Mouse (Mus musculus) limb, embryonic 12.5 days (tissue): ENCODE results near the gene Tmem120b. TPM values are rescaled to one million over a fixed set of nuclear protein-coding genes. Genes with fewer than 3 reads are reported as not detected.

Experiments
- ATAC-seq: fragments of 200-750 bp; cut with Nextera tagmentation; 2 replicates; pipeline ENCODE4 v1.8.0; 2017; ENCODE audit warnings: low read depth, moderate TSS enrichment; ENCODE audit not compliant: insufficient number of reproducible peaks, insufficient read depth, low FRiP score, low TSS enrichment
- H3K27ac ChIP-seq: fragments of 300-500 bp; sonication (generic); 2 replicates; pipeline ENCODE4 v1.5.1; 2016; ENCODE audit warnings: mild to moderate bottlenecking, moderate library complexity
- H3K27me3 ChIP-seq: fragments of 300-500 bp; sonication (generic); 2 replicates; pipeline ENCODE4 v1.6.1; 2016; ENCODE audit warnings: mild to moderate bottlenecking, moderate library complexity
- H3K36me3 ChIP-seq: fragments of 300-500 bp; sonication (generic); 2 replicates; pipeline ENCODE4 v1.6.1; 2016; ENCODE audit warnings: mild to moderate bottlenecking, moderate library complexity
- H3K4me1 ChIP-seq: fragments of 300-500 bp; sonication (generic); replicated peaks from 2 replicates; pipeline ENCODE4 v1.6.1; 2016
- H3K4me2 ChIP-seq: fragments of 300-500 bp; sonication (generic); 2 replicates; pipeline ENCODE4 v1.6.1; 2016; ENCODE audit warnings: mild to moderate bottlenecking, moderate library complexity
- H3K4me3 ChIP-seq: fragments of 300-500 bp; sonication (generic); replicated peaks from 2 replicates; pipeline ENCODE4 v1.5.1; 2016; ENCODE audit warnings: mild to moderate bottlenecking
- H3K9ac ChIP-seq: fragments of 300-500 bp; sonication (generic); replicated peaks from 2 replicates; pipeline ENCODE4 v1.6.1; 2016; ENCODE audit warnings: mild to moderate bottlenecking, moderate library complexity
- H3K9me3 ChIP-seq: fragments of 300-500 bp; sonication (generic); 2 replicates; pipeline ENCODE4 v1.6.1; 2016; ENCODE audit warnings: mild to moderate bottlenecking, moderate library complexity
- WGBS: fragments of 180-500 bp; shearing (Covaris S2); methylation state at CpG from one replicate; pipeline ENCODE4 v1.1.7; 2016; 5-methylcytosine and 5-hydroxymethylcytosine counted together
- polyA plus RNA-seq: library from polyadenylated mRNA; unstranded; fragments of >200 nt; fragmentation: Nextera tagmentation; extraction: Ambion mirVana; gene quantifications from 2 replicates; pipeline ENCODE4 v1.2.1, GENCODE M21; 2016

The Tmem120b gene
- polyA plus RNA-seq, 1 experiment from 2014 or later, result 14.1 TPM

DNA sequence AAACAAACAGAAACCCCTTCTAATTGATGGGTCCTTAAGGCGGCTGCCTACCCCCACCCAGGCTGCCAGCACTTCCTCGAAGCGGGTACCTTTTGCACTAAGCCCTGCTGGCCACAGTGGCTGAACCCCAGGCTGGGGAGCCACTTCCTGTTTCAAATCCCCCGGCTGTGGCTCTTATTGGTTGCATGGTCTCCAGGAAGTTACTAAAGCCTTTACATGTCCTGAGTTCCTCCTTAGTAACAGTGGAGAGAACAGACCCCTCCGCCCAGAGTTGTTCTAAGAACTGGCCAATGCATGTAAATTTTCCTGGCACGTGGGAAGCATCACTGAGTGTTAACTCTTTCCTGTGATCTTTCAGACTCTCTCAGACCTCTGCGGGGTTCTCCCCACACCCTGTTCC is 82.9 kb downstream of the Tmem120b start:
- WGBS, result 35% methylated on average over 7 of the region's 7 CpGs

DNA sequence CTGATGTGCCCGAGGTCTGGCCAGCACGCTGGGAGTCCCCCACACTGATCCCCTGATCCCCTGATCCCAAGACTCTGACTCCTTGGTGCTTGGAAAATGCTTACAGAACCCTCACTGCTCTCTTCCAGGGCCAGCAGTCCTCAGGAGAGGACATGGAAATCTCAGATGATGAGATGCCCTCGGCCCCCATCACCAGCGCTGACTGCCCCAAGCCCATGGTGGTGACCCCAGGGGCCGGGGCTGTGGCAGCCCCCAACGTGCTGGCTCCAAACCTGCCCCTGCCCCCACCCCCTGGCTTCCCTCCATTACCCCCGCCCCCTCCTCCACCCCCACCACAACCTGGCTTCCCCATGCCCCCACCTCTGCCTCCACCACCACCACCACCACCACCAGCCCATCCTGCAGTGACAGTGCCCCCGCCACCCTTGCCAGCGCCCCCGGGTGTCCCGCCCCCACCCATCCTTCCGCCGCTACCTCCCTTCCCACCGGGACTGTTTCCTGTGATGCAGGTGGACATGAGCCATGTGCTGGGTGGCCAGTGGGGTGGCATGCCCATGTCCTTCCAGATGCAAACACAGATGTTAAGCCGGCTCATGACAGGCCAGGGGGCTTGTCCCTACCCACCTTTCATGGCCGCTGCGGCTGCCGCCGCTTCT is 83.6 kb downstream of the Tmem120b start:
- Histone ChIP-seq H3K9me3 (no peaks in the 10 kb centered on the region), H3K4me2 (peak overlapping the region; percentile 58), H3K4me3 (no peak overlapping the region), H3K9ac (no peak overlapping the region), H3K4me1 (peaks cover 42% of the 10 kb centered on the region), H3K27me3 (no peaks in the 10 kb centered on the region), H3K36me3 (peaks cover 90% of the 10 kb centered on the region), H3K27ac (peak overlapping the region; percentile 45; the same call in 1 of the 2 replicates)
- no peak for ATAC-seq
- WGBS, result 95% methylated on average over 16 of the region's 19 CpGs

More for the DNA sequence above, 82.9 kb downstream of the Tmem120b start:
- Histone ChIP-seq H3K27ac (peak overlapping the region; percentile 45; the same call in 1 of the 2 replicates), H3K4me1 (peaks cover 46% of the 10 kb centered on the region), H3K27me3 (no peaks in the 10 kb centered on the region), H3K9ac (peak overlapping the region; percentile 24; the same call in 1 of the 2 replicates), H3K4me3 (peak overlapping the region; percentile 34; the same call in 1 of the 2 replicates), H3K4me2 (peak overlapping the region; percentile 58), H3K9me3 (no peaks in the 10 kb centered on the region), H3K36me3 (peaks cover 91% of the 10 kb centered on the region)
- ATAC-seq, result no peak

DNA sequence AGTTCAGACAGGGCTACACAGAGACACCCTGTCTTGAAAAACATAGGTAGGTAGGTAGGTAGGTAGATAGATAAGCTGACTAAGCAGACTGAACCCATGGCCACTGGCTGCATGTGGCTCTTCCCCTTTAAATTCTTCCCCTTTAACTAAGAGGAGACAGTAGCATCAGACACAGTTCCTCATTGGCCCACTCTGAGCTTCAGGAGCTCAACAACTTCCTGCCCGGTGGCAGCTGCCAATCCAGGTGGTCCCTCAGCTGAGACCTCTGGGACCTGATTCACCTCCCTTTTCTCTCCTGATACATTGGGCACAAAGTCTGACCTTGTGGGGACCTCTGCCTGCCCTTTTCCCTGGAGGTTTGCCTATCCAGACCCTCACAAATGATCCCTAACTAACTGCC is 84.7 kb downstream of the Tmem120b start:
- Histone ChIP-seq H3K27me3 (no peaks in the 10 kb centered on the region), H3K4me2 (no peak overlapping the region), H3K4me3 (no peak overlapping the region), H3K27ac (no peak overlapping the region), H3K4me1 (peaks cover 39% of the 10 kb centered on the region), H3K36me3 (peaks cover 90% of the 10 kb centered on the region), H3K9me3 (no peaks in the 10 kb centered on the region), H3K9ac (no peak overlapping the region)
- 75% methylated on average over 1 of the region's 1 CpGs for WGBS
- no peak for ATAC-seq

DNA sequence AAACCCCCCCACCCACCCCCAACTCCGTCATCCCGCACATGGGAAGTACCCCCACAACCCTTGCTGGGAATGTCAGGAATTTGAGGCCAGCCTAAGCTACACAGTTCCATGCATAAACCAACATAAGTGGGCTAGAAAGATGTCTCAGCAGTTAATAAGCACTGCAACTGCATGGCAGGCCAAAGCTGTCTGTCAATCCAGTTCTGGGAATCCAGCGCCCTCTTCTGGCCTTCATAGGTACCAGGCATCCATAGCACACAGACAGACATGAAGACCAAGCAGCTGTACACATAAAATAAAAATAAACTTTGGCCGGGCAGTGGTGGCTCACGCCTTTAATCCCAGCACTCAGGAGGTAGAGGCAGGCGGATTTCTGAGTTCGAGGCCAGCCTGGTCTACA is 87.2 kb downstream of the Tmem120b start:
- ATAC-seq, result 0 out of 2 replicates have a peak, but pooled peaks have one; percentile 23
- peaks cover 15% of the 10 kb centered on the region for H3K4me1 ChIP-seq
- no peak overlapping the region for H3K4me3 ChIP-seq
- H3K27me3 ChIP-seq, result no peaks in the 10 kb centered on the region
- H3K9me3 ChIP-seq, result no peaks in the 10 kb centered on the region
- peaks cover 94% of the 10 kb centered on the region for H3K36me3 ChIP-seq
- H3K27ac ChIP-seq, result no peak overlapping the region
- no peak overlapping the region for H3K9ac ChIP-seq
- H3K4me2 ChIP-seq, result no peak overlapping the region
- 62% methylated on average over 7 of the region's 7 CpGs for WGBS

GRCm38 (mm10) chr5:123156763-123157162 is 88.5 kb downstream of the Tmem120b start:
- Histone ChIP-seq H3K27ac (no peak overlapping the region), H3K9me3 (no peaks in the 10 kb centered on the region), H3K4me1 (peaks cover 3% of the 10 kb centered on the region; the same call in 1 of the 2 replicates), H3K4me2 (no peak overlapping the region), H3K4me3 (no peak overlapping the region), H3K9ac (no peak overlapping the region), H3K27me3 (no peaks in the 10 kb centered on the region), H3K36me3 (peaks cover 95% of the 10 kb centered on the region)
- WGBS, result 92% methylated on average over 12 of the region's 12 CpGs
- no peak for ATAC-seq

DNA sequence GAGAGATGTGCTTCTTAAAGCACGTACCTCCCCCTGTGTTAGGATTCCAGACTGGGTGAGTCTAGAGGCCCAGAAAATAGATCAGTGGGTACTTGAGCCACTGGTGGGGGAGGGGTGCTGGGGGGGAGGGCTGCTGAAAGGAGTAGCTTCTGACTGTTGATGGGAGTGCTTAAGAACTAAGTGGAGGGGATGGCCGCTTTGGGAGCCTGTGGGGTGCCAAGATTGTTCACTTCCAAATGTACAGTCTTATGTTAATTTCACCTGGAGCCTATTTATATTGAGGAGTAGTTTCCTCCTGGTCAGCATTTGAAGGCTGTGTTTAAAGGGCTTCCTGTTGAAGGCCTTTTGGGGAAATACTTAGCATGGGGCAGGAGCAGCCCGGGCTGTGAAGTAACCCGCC is 89.8 kb downstream of the Tmem120b start:
- Histone ChIP-seq H3K27ac (no peak overlapping the region), H3K9ac (no peak overlapping the region), H3K9me3 (no peaks in the 10 kb centered on the region), H3K4me1 (0 out of 2 replicates have a peak, but pooled peaks cover 3% of the 10 kb centered on the region), H3K4me3 (no peak overlapping the region), H3K4me2 (no peak overlapping the region), H3K27me3 (no peaks in the 10 kb centered on the region), H3K36me3 (peaks cover 95% of the 10 kb centered on the region)
- 84% methylated on average over 4 of the region's 4 CpGs for WGBS
- ATAC-seq, result no peak

DNA sequence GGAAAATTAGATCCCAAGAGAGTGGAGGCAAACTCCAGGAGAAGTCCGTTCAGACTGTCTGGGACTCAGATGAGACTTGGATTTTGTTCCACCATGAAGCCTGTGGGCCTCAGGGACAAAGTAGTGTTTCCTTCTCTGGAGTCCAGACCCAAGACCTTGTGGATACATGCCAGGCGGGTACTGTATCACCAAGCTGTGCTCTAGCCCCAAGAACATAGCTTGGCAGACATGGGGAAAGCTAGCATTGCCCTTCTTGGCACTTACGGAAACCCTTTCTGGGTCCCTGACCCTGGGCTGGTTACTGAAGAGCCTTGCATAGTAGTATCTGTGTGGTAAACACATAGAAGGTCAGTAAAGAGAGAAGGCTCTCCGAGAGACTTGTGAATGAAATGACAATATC is 91.2 kb downstream of the Tmem120b start:
- no peak overlapping the region for H3K4me3 ChIP-seq
- no peaks in the 10 kb centered on the region for H3K27me3 ChIP-seq
- no peaks in the 10 kb centered on the region for H3K4me1 ChIP-seq
- no peak overlapping the region for H3K27ac ChIP-seq
- H3K9ac ChIP-seq, result no peak overlapping the region
- 90% methylated on average over 4 of the region's 4 CpGs for WGBS
- H3K36me3 ChIP-seq, result peaks cover 95% of the 10 kb centered on the region
- H3K9me3 ChIP-seq, result no peaks in the 10 kb centered on the region
- no peak overlapping the region for H3K4me2 ChIP-seq
- ATAC-seq, result no peak

DNA sequence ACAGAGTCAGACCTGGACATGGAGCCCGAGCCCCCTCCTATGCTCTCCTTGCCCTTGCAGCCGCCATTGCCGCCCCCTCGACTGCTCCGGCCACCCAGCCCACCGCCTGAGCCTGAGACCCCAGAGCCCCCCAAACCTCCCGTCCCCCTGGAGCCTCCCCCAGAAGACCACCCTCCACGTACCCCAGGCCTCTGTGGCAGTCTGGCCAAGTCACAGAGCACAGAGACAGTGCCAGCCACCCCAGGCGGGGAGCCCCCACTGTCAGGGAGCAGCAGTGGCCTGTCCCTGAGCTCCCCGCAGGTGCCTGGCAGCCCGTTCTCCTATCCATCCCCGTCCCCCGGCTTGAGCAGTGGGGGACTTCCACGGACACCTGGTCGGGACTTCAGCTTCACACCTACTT is 91.7 kb downstream of the Tmem120b start:
- WGBS, result 93% methylated on average over 15 of the region's 15 CpGs
- Histone ChIP-seq H3K36me3 (peaks cover 94% of the 10 kb centered on the region), H3K4me3 (no peak overlapping the region), H3K27me3 (no peaks in the 10 kb centered on the region), H3K9ac (no peak overlapping the region), H3K27ac (no peak overlapping the region), H3K4me1 (no peaks in the 10 kb centered on the region), H3K9me3 (no peaks in the 10 kb centered on the region), H3K4me2 (no peak overlapping the region)
- no peak for ATAC-seq

GRCm38 (mm10) chr5:123160341-123160740 is 92.1 kb downstream of the Tmem120b start:
- Histone ChIP-seq H3K9ac (no peak overlapping the region), H3K9me3 (no peaks in the 10 kb centered on the region), H3K27me3 (no peaks in the 10 kb centered on the region), H3K4me2 (no peak overlapping the region), H3K27ac (no peak overlapping the region), H3K4me3 (no peak overlapping the region), H3K36me3 (peaks cover 90% of the 10 kb centered on the region), H3K4me1 (no peaks in the 10 kb centered on the region)
- ATAC-seq, result no peak
- WGBS, result 92% methylated on average over 15 of the region's 15 CpGs

- 91% methylated on average over 9 of the region's 9 CpGs for WGBS
These were observed 94.7 kb downstream of the Tmem120b start for GRCm38 (mm10) chr5:123162942-123163341.

DNA sequence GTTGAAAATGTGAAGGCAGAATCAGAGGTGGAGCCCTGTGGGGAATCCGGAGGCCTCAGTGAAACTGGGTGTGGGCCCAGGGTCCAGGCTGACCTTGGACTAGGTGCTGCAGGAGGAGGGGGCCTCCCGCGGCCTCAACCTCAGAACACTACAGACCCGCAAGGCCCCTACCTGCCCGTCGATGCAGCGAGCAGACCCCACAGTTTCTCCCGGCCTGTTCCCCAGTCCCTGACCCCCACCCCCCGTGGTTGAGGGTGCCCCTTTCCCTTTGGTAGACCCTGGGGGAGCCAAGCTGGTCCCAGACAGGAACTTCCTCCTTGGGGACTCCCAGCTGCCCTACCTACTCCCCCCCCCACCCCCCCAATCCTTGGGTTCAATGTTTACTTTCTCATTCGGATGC is 98.2 kb downstream of the Tmem120b start:
- no peak overlapping the region for H3K27ac ChIP-seq
- no peaks in the 10 kb centered on the region for H3K27me3 ChIP-seq
- H3K4me1 ChIP-seq, result peaks cover 6% of the 10 kb centered on the region
- no peak overlapping the region for H3K4me2 ChIP-seq
- H3K4me3 ChIP-seq, result no peak overlapping the region
- H3K9ac ChIP-seq, result no peak overlapping the region
- H3K36me3 ChIP-seq, result peaks cover 55% of the 10 kb centered on the region
- 89% methylated on average over 10 of the region's 10 CpGs for WGBS
- no peaks in the 10 kb centered on the region for H3K9me3 ChIP-seq
- ATAC-seq, result no peak

More at GRCm38 (mm10) chr5:123162942-123163341, 94.7 kb downstream of the Tmem120b start:
- no peak overlapping the region for H3K27ac ChIP-seq
- H3K27me3 ChIP-seq, result no peaks in the 10 kb centered on the region
- no peak overlapping the region for H3K4me3 ChIP-seq
- no peaks in the 10 kb centered on the region for H3K9me3 ChIP-seq
- no peak overlapping the region for H3K4me2 ChIP-seq
- H3K4me1 ChIP-seq, result no peaks in the 10 kb centered on the region
- ATAC-seq, result no peak
- no peak overlapping the region for H3K9ac ChIP-seq
- peaks cover 88% of the 10 kb centered on the region for H3K36me3 ChIP-seq
